Mouse (Mus musculus) lung, postnatal 4 days (tissue): ENCODE data around the gene Larp4b.

ENCODE experiments used
- DNase-seq, 2 experiments: peaks; one replicate each; pipeline ENCODE4 v3.0.0; 2021

Larp4b gene

GRCm38 (mm10) chr13:9180221-9180620 lies 86.5 kb downstream of the Larp4b start:
- DNase-seq: no peak

GRCm38 (mm10) chr13:9181106-9181505 lies 87.4 kb downstream of the Larp4b start:
- no peak for DNase-seq

- peak; percentile 71 to 83 for DNase-seq
Measured at GRCm38 (mm10) chr13:9181666-9182264, 88.1 kb downstream of the Larp4b start.

- DNase-seq: no peak
Measured at GRCm38 (mm10) chr13:9184281-9184680, 90.6 kb downstream of the Larp4b start.

- no peak for DNase-seq
Measured at GRCm38 (mm10) chr13:9184716-9185115, 91.0 kb downstream of the Larp4b start.

GRCm38 (mm10) chr13:9187156-9187555 lies 93.5 kb downstream of the Larp4b start:
- DNase-seq: peak in 1 of 2 experiments; percentile 1

- DNase-seq: peak in 1 of 2 experiments; percentile 2
Measured at GRCm38 (mm10) chr13:9187566-9188530, 94.2 kb downstream of the Larp4b start.

- no peak for DNase-seq
Measured at GRCm38 (mm10) chr13:9189481-9189880, 95.8 kb downstream of the Larp4b start.

- peak; percentile 27 to 43 for DNase-seq
Measured at GRCm38 (mm10) chr13:9191172-9192140, 97.8 kb downstream of the Larp4b start.

- no peak for DNase-seq
Measured at GRCm38 (mm10) chr13:9192797-9193330, 99.2 kb downstream of the Larp4b start.

GRCm38 (mm10) chr13:9194656-9195055 lies 101.0 kb downstream of the Larp4b start:
- DNase-seq: no peak

GRCm38 (mm10) chr13:9195565-9195964 lies 101.9 kb downstream of the Larp4b start:
- DNase-seq: no peak

GRCm38 (mm10) chr13:9198106-9198505 lies 104.4 kb downstream of the Larp4b start:
- no peak for DNase-seq

- DNase-seq: peak in 1 of 2 experiments; percentile 35
Measured at GRCm38 (mm10) chr13:9198728-9199464, 105.2 kb downstream of the Larp4b start.

GRCm38 (mm10) chr13:9199465-9199844 lies 105.8 kb downstream of the Larp4b start:
- no peak for DNase-seq

- DNase-seq: no peak
Measured at GRCm38 (mm10) chr13:9222761-9223405, 129.2 kb downstream of the Larp4b start.
